Mouse (Mus musculus): ENCODE data around the gene Selenbp1.

GRCm38 (mm10) chr3:94964989-94965388 lies 32.1 kb downstream of the Selenbp1 start:
- TF ChIP-seq CTCF (IDR thresholded peaks at IDR 0.05; ENCODE audit: low read depth, low read length) (no peak), POLR2A (IDR thresholded peaks at IDR 0.05; ENCODE audit: extremely low read depth, insufficient read depth, low read length) (no peak)
